Mouse (Mus musculus): ENCODE results near the gene Rab3c. TPM values are rescaled to one million over a fixed set of nuclear protein-coding genes. Genes with fewer than 3 reads are reported as not detected.

Gene Rab3c
- polyA plus RNA-seq, 1 experiment from 2014 or later = 87.8 TPM

- Histone ChIP-seq H3K4me3 (no peak overlapping the region), H3K9ac (replicated peaks) (no peak overlapping the region), H3K27ac (replicated peaks) (no peak overlapping the region), H3K4me1 (peaks cover 11% of the 10 kb centered on the region; the same call in 1 of the 2 replicates), H3K4me2 (replicated peaks) (no peak overlapping the region), H3K36me3 (no peaks in the 10 kb centered on the region), H3K27me3 (no peaks in the 10 kb centered on the region), H3K9me3 (no peaks in the 10 kb centered on the region)
- ATAC-seq (ENCODE audit: low FRiP score, low read depth) = no peak
- 61% methylated on average over 21 of the region's 21 CpGs for WGBS
These were observed 274.6 kb downstream of the Rab3c start for GRCm38 (mm10) chr13:110006106-110006781.

Other genes starting within 250 kb of the Rab3c start
- 0.17 TPM in 1 of 2 replicates, not detected in the other for gene Gapt, start 76.2 kb upstream of the Rab3c start, polyA plus RNA-seq (2016; fragmentation: Nextera tagmentation; extraction: Ambion mirVana)
- 105 and 114 TPM in 2 replicates for gene Plk2, start 114.0 kb upstream of the Rab3c start, polyA plus RNA-seq (2016; fragmentation: Nextera tagmentation; extraction: Ambion mirVana)

All from midbrain, embryonic 12.5 days (tissue).